Mouse (Mus musculus) forebrain, embryonic 15.5 days (tissue): ENCODE measurements around the gene Lpo. TPM values are rescaled to one million over a fixed set of nuclear protein-coding genes. Genes with fewer than 3 reads are reported as not detected.
"Not testable (repeated sequence)": the region's sequence is repeated elsewhere in the genome, so short reads cannot be mapped to it uniquely, and the experiment has no call there.

Experiments
- ATAC-seq: fragments of 200-750 bp; cut with Nextera tagmentation; replicated peaks from 2 replicates; pipeline ENCODE4 v1.8.0; 2017; ENCODE audit warnings: mild to moderate bottlenecking, moderate TSS enrichment, moderate library complexity
- H3K27ac ChIP-seq: fragments of 300-500 bp; sonication (generic); replicated peaks from 2 replicates; pipeline ENCODE4 v1.5.1; 2015; ENCODE audit warnings: mild to moderate bottlenecking, inconsistent platforms
- H3K27me3 ChIP-seq: fragments of 300-500 bp; sonication (generic); 2 replicates; pipeline ENCODE4 v1.6.1; 2015; ENCODE audit warnings: inconsistent platforms
- H3K36me3 ChIP-seq: fragments of 300-500 bp; sonication (generic); 2 replicates; pipeline ENCODE4 v1.6.1; 2015; ENCODE audit warnings: mild to moderate bottlenecking, inconsistent platforms
- H3K4me1 ChIP-seq: fragments of 300-500 bp; sonication (generic); 2 replicates; pipeline ENCODE4 v1.6.1; 2015; ENCODE audit warnings: inconsistent platforms
- H3K4me2 ChIP-seq: fragments of 300-500 bp; sonication (generic); replicated peaks from 2 replicates; pipeline ENCODE4 v1.6.1; 2015; ENCODE audit warnings: mild to moderate bottlenecking, inconsistent platforms
- H3K4me3 ChIP-seq: fragments of 300-500 bp; sonication (generic); 2 replicates; pipeline ENCODE4 v1.5.1; 2015; ENCODE audit warnings: mild to moderate bottlenecking, inconsistent platforms
- H3K9ac ChIP-seq: fragments of 300-500 bp; sonication (generic); replicated peaks from 2 replicates; pipeline ENCODE4 v1.6.1; 2015; ENCODE audit warnings: mild to moderate bottlenecking, inconsistent platforms
- H3K9me3 ChIP-seq: fragments of 300-500 bp; sonication (generic); 2 replicates; pipeline ENCODE4 v1.6.1; 2016; ENCODE audit warnings: inconsistent platforms
- WGBS: fragments of 180-500 bp; shearing (Covaris S2); methylation state at CpG from one replicate; pipeline ENCODE4 v1.1.7; 2015; ENCODE audit warnings: mixed read lengths; 5-methylcytosine and 5-hydroxymethylcytosine counted together
- polyA plus RNA-seq: library from polyadenylated mRNA; unstranded; fragments of >200 nt; fragmentation: Nextera tagmentation; extraction: Ambion mirVana; gene quantifications from 2 replicates; pipeline ENCODE4 v1.2.1, GENCODE M21; 2015

The Lpo gene
- 0.62 and 0.89 TPM in 2 replicates for polyA plus RNA-seq

DNA sequence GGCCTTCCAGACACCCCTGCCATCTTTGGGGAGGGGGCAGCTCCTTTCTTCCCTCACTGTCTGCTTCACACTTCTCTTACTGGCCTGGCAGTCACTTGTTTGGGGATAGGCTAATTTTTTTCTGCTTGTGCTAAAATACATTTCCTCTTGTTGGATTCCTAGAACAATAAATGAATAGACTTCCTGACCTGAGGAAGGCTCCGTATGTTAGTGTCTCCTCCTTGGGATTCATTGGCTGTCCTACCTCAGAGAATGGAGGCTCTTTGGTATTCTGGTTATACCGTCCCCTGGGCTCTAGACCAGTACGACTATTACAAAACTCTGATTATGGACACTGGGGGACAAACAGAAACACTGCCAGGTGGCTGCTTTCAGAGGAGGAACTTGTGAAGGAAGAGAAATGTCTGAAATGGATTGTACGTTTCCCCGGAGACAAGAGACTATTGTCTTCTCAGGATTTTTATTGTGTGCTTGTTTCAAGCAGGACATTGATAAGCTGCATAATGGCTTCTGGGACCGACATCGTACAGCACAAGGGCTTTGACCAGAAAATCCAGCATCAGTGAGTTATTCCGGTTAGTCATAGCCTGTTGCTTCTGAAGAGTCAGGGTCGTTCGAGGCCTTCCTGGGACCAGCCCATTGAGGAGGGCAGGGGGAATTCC is at the start of gene Lpo:
Gene Lpo, minus strand, starts transcription at position 51 of the 662 bp plus-strand sequence.
- H3K27me3 ChIP-seq, result no peaks in the 10 kb centered on the region
- peaks cover 5% of the 10 kb centered on the region for H3K4me1 ChIP-seq
- no peak within 1 kb of the TSS for H3K9ac ChIP-seq
- no peak within 1 kb of the TSS for H3K4me3 ChIP-seq
- H3K27ac ChIP-seq, result no peak within 1 kb of the TSS
- ATAC-seq, result no peak
- no peaks in the 10 kb centered on the region for H3K9me3 ChIP-seq
- H3K36me3 ChIP-seq, result no peaks in the 10 kb centered on the region
- 17% methylated on average over 10 of the region's 10 CpGs for WGBS
- H3K4me2 ChIP-seq, result no peak within 1 kb of the TSS

DNA sequence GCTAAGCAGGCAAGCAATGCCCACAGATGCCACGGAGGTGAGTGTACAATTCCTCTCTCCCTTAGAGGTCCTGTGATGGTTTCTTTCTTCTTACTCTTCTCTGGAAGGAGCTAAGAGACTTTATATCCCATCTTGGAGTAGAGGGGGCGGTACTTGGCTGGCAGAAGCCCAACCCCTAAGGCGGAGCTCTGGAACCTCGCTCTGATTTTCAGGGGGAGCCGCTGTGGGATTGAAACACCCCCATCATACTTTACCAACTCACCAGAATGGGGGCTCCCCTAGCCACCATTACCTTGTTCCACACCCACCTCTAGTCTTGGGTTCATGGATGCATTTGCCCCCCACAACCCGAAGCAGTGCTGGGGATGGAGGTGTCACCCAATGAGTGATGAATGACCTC is 47.3 kb upstream of the Lpo start, which contains the start of gene Epx:
Gene Epx, minus strand, starts transcription at position 101 of the 400 bp plus-strand sequence.
- no peak for ATAC-seq
- Histone ChIP-seq H3K27ac (no peak within 1 kb of the TSS), H3K4me1 (no peaks in the 10 kb centered on the region), H3K9me3 (no peaks in the 10 kb centered on the region), H3K4me2 (no peak within 1 kb of the TSS), H3K4me3 (no peak within 1 kb of the TSS), H3K36me3 (no peaks in the 10 kb centered on the region), H3K9ac (no peak within 1 kb of the TSS), H3K27me3 (no peaks in the 10 kb centered on the region)
- 79% methylated on average over 6 of the region's 6 CpGs for WGBS

DNA sequence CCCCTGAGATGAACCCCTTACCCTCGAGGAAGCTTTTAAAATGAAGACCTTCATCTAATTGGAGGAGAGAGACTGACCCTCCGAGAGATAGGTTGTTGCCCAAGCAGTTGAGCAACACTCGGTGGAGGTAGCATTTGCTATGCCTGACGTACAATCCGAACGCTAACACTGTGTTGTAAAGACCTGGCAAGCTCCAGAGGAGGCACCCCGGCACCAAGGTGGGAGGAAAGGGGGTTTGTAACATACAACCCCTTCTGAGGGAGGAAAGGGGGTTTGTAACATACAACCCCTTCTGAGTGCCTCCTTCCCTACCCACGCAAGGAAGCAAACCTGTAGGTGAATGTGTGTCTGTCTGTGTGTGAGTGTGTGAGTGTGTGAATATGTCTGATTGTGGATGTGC is 43.7 kb upstream of the Lpo start:
- Histone ChIP-seq H3K4me1 (no peaks in the 10 kb centered on the region), H3K4me2 (no peak overlapping the region), H3K4me3 (no peak overlapping the region), H3K9ac (no peak overlapping the region), H3K27me3 (no peaks in the 10 kb centered on the region), H3K36me3 (no peaks in the 10 kb centered on the region), H3K9me3 (no peaks in the 10 kb centered on the region), H3K27ac (no peak overlapping the region)
- 34% methylated on average over 8 of the region's 8 CpGs for WGBS
- ATAC-seq, result no peak

DNA sequence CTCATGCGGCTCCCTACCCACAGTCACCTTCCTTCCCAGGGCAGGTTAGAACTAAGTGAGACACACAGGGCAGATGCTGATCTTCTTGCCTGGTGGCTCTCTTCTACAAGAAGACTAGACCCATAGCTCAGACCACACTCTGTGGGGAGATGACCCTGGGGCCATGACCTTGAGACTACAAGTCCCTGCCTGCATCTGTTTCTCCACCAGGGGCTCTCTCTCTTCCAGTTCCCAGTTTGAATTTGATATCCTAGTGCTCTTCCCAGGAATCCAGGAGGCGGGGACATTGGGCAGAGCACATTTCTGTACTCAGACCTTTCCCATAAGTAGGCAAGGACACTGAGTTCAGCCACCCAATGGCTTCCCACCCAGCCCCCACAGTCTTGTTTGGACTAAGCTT is 42.0 kb upstream of the Lpo start:
- Histone ChIP-seq H3K27me3 (no peaks in the 10 kb centered on the region), H3K27ac (no peak overlapping the region), H3K4me2 (no peak overlapping the region), H3K4me1 (no peaks in the 10 kb centered on the region), H3K4me3 (no peak overlapping the region), H3K9ac (no peak overlapping the region), H3K9me3 (no peaks in the 10 kb centered on the region), H3K36me3 (no peaks in the 10 kb centered on the region)
- WGBS, result 80% methylated on average over 2 of the region's 2 CpGs
- no peak for ATAC-seq

DNA sequence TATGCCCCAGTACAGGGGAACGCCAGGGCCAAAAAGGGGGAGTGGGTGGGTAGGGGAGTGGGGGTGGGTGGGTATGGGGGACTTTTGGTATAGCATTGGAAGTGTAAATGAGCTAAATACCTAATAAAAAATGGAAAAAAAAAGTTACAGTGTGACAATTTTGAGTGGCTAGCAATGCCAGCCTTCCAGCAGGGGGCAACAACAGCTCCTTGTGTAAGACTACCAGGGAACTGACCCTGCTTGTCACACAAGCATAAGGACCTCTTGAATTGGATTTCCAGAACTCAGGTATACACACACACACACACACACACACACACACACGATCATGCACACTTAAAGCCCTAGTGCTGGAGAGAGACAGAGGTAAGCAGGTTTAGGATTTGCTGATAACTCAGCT is 38.8 kb upstream of the Lpo start:
- H3K27ac ChIP-seq, H3K27me3 ChIP-seq, ATAC-seq, H3K9ac ChIP-seq, H3K36me3 ChIP-seq, H3K4me1 ChIP-seq, H3K9me3 ChIP-seq, H3K4me3 ChIP-seq, H3K4me2 ChIP-seq: not testable (repeated sequence)
- WGBS, result 93% methylated on average over 1 of the region's 2 CpGs

DNA sequence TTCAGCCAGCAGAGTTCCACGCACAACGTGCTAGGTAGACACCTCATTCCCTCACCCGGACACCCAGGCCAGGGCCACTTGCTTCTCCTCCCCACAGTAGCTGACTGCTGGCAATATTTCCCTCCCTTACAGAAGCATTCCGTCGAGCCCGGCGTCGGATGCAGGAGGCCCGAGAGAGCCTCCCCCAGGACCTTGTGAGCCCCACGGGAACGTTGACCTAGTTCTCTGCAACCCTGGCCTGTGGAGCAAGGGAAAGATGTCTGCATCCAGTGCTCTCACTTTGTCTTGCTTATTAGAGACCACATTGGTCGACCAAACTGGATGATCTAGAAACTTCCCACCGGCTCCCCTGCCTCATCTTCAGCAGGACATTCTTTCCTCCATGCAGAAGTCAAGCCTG is 34.7 kb upstream of the Lpo start:
- H3K27me3 ChIP-seq, result no peaks in the 10 kb centered on the region
- no peak overlapping the region for H3K27ac ChIP-seq
- H3K9me3 ChIP-seq, result no peaks in the 10 kb centered on the region
- H3K4me2 ChIP-seq, result no peak overlapping the region
- H3K4me1 ChIP-seq, result no peaks in the 10 kb centered on the region
- no peak for ATAC-seq
- no peak overlapping the region for H3K4me3 ChIP-seq
- peaks cover 3% of the 10 kb centered on the region; the same call in 1 of the 2 replicates for H3K36me3 ChIP-seq
- WGBS, result 96% methylated on average over 13 of the region's 13 CpGs
- H3K9ac ChIP-seq, result no peak overlapping the region

DNA sequence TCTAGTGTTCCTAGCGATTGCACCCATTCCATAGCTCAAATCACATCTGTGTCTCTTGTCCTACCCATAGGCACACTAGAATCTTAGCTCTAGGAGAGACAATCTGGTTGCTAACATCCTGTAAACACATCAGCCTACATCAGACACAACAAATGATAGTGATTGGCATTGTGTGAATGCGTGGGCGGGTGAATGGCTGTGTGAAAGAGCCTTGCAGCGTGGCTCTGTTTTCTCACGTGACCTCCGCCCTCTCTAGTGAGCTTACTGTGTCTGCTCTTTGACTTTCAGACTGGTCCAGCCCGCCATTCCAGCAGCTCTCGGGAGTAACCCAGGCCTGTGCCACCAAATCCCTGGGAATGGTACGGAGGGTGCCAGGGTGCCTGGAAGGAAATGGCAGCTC is 32.3 kb upstream of the Lpo start:
- no peak for ATAC-seq
- WGBS, result 80% methylated on average over 9 of the region's 9 CpGs
- no peak overlapping the region for H3K9ac ChIP-seq
- H3K27ac ChIP-seq, result no peak overlapping the region
- no peaks in the 10 kb centered on the region for H3K9me3 ChIP-seq
- H3K36me3 ChIP-seq, result peaks cover 3% of the 10 kb centered on the region; the same call in 1 of the 2 replicates
- H3K4me3 ChIP-seq, result no peak overlapping the region
- H3K4me2 ChIP-seq, result no peak overlapping the region
- no peaks in the 10 kb centered on the region for H3K4me1 ChIP-seq
- H3K27me3 ChIP-seq, result no peaks in the 10 kb centered on the region

DNA sequence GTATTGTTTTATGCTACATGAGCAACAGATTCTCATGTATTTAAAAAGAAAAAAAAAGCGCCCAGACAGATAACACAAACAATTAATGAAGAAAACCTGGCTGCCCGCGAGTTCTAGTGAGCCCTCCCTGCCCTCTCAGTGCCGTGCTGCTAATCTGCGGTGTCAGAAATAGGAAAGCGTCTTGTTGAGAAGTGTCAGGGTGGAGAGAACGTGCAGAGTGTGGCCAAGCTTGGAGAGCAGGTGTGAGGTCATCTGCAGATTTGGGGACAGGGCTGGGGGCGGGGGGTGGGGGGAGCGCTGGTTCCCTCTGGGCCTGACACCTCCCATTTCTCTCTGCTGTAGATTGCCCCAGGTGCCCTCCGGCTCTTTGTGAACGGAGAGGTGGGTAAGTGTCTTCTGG is 31.2 kb upstream of the Lpo start:
- 89% methylated on average over 11 of the region's 11 CpGs for WGBS

DNA sequence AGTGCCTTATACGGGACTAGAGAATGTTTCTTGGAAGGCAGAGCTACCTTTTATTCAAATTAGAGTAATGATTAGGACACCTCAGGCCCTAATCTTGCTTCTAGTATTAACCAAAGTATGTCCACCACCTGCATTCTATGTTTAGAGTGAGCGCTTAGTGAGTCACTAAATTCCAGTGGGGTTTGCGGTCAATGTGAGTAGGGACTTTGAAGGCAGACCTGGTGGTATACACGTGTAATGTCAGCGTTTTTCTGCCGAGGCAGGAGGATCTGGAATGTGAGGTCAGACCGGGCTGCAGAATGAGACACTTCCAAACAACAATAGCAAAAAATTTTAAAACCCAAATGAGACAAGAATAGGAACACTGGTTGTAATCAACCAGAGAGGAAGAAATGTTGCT is 26.5 kb upstream of the Lpo start:
- Histone ChIP-seq H3K4me2 (no peak overlapping the region), H3K27ac (no peak overlapping the region), H3K9me3 (no peaks in the 10 kb centered on the region), H3K36me3 (no peaks in the 10 kb centered on the region), H3K9ac (no peak overlapping the region), H3K4me3 (no peak overlapping the region), H3K4me1 (peaks cover 11% of the 10 kb centered on the region), H3K27me3 (no peaks in the 10 kb centered on the region)
- 89% methylated on average over 7 of the region's 7 CpGs for WGBS
- no peak for ATAC-seq

More for the DNA sequence above, 31.2 kb upstream of the Lpo start:
- Histone ChIP-seq H3K4me3 (no peak overlapping the region), H3K4me1 (no peaks in the 10 kb centered on the region), H3K4me2 (no peak overlapping the region), H3K9me3 (no peaks in the 10 kb centered on the region), H3K9ac (no peak overlapping the region), H3K27me3 (no peaks in the 10 kb centered on the region), H3K27ac (no peak overlapping the region), H3K36me3 (peaks cover 3% of the 10 kb centered on the region; the same call in 1 of the 2 replicates)
- ATAC-seq, result no peak

DNA sequence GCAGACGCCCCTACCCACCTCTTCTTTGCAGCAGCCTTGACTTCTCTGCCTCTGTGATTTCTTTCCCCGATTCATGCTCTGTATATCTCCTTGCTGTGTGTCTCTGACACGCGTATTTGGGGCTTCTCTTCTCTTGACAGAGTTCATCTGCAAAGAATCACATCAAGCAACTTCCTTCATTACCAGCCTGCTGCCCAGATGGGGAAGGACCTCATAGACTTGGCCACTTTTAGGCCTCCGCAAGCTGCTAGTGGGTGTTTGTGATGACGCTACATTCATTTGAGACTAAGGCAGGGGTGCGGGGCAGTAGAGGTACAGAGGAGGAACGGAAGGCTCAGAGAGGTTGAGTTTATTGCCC is 25.5 kb upstream of the Lpo start:
- Histone ChIP-seq H3K4me2 (peak overlapping the region; percentile 84), H3K4me1 (peaks cover 11% of the 10 kb centered on the region), H3K9me3 (no peaks in the 10 kb centered on the region), H3K36me3 (no peaks in the 10 kb centered on the region), H3K27ac (peak overlapping the region; percentile 83), H3K4me3 (peak overlapping the region; percentile 59), H3K9ac (peak overlapping the region; percentile 61), H3K27me3 (no peaks in the 10 kb centered on the region)
- ATAC-seq, result peak; percentile 47; the same call in 1 of the 2 replicates
- WGBS, result 32% methylated on average over 8 of the region's 8 CpGs

DNA sequence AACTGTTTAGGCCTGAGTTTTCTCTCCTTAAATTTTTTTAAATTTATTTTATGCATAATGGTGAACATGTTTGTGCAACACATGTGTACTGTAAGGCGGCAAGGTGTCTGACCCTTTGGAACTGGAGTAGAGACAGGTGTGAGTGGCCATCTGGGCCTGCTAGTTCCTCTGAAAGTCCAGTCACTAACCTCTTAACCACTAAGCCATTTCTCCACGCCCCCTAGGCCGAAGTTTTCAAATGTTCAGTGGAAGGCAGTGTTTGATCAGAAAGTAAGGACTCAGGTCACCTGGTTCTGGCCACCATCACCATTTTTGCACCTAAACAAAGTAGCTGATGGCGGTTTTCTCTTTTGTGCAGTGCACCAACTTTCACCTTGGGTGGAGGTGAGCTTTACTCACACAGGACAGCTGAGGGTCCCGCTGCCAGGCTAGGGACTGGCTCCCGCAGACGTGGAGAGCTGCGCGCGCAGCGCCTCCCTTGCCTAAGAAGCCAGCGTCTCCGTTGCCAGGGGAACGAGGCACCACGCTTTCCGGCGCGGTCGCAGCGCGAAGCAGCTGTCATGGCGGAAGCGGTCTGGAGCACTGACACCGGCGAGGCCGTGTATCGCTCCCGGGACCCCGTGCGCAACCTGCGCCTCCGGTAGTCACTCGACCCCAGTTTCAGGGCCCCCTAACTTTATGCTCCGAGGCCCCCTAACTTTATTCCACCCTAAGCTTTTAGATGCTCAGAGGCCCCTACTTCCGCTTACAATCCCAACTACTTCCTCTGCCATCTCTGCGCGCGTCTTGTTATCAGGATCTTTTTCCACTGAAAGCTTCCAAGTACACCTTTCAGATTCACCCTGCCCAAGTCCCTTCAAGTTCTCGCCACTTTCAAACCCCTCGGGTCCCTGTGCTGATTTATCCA is 24.9 kb upstream of the Lpo start, which contains the start of gene Mks1:
Gene Mks1, plus strand, starts transcription at position 526 of the 907 bp plus-strand sequence.
- peak; percentile 98 for ATAC-seq
- Histone ChIP-seq H3K27me3 (no peaks in the 10 kb centered on the region), H3K27ac (peak within 1 kb of the TSS; percentile 83), H3K9me3 (no peaks in the 10 kb centered on the region), H3K9ac (peak within 1 kb of the TSS; percentile 61), H3K4me1 (peaks cover 11% of the 10 kb centered on the region), H3K36me3 (no peaks in the 10 kb centered on the region), H3K4me3 (peak within 1 kb of the TSS; percentile 59), H3K4me2 (peak within 1 kb of the TSS; percentile 84)
- 4% methylated on average over 40 of the region's 40 CpGs for WGBS

DNA sequence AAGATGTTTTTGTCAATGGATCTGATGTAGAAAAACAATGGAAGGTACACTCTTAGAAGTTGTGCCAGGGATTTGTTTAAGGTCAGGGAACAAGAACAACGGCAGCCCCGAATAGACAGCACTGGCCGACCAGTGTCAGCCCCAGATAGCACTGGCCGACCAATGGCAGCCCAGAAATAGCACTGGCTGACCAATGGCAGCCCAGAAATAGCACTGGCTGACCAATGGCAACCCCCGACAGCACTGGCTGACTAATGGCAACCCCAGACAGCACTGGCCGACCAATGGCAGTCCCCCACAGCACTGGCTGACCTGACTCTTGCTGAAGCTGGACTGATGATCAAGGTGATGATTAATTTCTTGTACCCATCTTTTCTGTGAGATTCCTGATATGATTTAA is 19.8 kb upstream of the Lpo start:
- H3K9me3 ChIP-seq, result no peaks in the 10 kb centered on the region
- no peak for ATAC-seq
- no peak overlapping the region for H3K4me2 ChIP-seq
- 69% methylated on average over 6 of the region's 6 CpGs for WGBS
- H3K4me3 ChIP-seq, result no peak overlapping the region
- no peak overlapping the region for H3K27ac ChIP-seq
- H3K27me3 ChIP-seq, result no peaks in the 10 kb centered on the region
- no peaks in the 10 kb centered on the region for H3K36me3 ChIP-seq
- no peak overlapping the region for H3K9ac ChIP-seq
- H3K4me1 ChIP-seq, result peaks cover 3% of the 10 kb centered on the region
